Mouse (Mus musculus): ENCODE measurements around the gene Exosc2.

- TF ChIP-seq CTCF (IDR thresholded peaks at IDR 0.05; ENCODE audit: control insufficient read depth, insufficient read depth, insufficient read length) (no peak), USF1 (IDR thresholded peaks at IDR 0.05; ENCODE audit: low read depth) (no peak), MAX (IDR thresholded peaks at IDR 0.05) (no peak), FOSL1 (IDR thresholded peaks at IDR 0.05; ENCODE audit: insufficient read depth, low read length, poor library complexity, severe bottlenecking) (no peak), MYOG (IDR thresholded peaks at IDR 0.05; ENCODE audit: control insufficient read depth, extremely low read depth, insufficient read length) (no peak)
These were observed 29.7 kb upstream of the Exosc2 start for GRCm38 (mm10) chr2:31640609-31641507.

Measured in C2C12 (cell line).